Mouse (Mus musculus) urinary bladder, adult 18-20 months (tissue): ENCODE measurements around the gene Mis18bp1.
"Not testable (repeated sequence)": the region's sequence is repeated elsewhere in the genome, so short reads cannot be mapped to it uniquely, and the experiment has no call there.

Experiments
- DNase-seq, 2 experiments: peaks; one replicate each; pipeline ENCODE4 v3.0.0; 2022; ENCODE audit warnings: low spot score in 2 of 2, mixed read lengths in 2 of 2

The Mis18bp1 gene

DNA sequence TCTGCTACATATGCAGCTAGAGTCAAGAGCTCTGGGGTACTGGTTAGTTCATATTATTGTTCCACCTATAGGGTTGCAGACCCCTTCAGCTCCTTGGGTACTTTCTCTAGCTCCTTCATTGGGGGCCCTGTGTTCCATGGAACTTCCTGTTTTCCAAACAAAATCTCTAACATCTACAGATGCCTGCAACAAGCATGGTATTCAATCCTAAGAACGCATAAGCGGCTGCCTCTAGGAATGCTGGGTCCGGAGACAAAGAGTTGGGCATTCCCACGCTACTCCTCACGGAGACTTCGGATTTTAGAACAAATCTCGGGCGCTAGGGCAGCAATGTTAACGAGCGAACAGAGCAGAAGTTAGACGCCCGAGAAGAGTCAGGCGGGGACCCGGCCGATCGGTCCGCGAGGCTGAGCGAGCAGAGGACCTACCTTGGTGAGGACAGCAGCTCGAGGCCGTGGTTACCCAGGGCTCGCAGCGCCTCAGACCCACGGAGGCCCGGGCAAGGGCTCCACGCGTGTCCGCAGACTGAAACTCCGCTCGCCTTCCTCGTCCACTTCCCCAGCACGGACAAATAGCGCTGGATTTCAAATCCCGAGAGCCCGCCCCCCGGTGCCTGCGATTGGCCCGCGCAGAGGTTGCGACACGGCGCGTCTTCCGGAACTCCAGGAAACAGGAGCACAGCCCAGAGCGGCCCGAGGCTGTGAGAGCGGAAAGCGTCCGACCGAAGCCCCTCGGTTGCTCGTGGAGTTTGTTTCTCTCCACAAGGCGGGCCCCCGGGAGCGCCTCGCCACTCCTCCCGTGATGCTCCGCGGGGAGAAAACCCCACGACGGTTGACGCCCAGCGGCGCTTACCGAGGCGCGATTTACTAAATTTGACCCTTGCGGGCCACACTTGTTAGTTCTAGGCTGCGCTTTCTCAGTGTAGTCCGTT is at the start of gene Mis18bp1:
Gene Mis18bp1, minus strand, starts transcription at position 584 of the 931 bp plus-strand sequence.
- DNase-seq = peak; percentile 90 to 93

DNA sequence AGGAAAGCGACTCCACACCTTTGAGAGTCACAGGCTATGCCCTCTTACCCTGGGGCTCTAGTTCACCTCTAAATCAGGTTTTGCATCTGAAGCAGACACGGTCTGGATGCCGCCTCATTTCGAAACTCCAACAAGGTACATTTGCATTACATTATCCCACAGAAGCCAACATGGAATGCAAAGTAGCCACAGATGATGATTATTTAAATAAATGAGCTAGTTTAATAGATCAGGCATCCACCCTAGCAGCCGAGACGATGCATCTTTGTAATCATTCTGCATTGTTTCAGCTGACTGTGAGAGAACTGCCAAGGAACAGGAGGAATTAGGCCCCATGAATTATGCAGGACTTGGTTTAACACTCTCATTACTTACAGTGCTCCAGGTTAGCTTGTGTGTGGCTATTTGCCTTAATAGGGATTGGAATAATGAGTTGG is 44.0 kb upstream of the Mis18bp1 start:
- DNase-seq = no peak

DNA sequence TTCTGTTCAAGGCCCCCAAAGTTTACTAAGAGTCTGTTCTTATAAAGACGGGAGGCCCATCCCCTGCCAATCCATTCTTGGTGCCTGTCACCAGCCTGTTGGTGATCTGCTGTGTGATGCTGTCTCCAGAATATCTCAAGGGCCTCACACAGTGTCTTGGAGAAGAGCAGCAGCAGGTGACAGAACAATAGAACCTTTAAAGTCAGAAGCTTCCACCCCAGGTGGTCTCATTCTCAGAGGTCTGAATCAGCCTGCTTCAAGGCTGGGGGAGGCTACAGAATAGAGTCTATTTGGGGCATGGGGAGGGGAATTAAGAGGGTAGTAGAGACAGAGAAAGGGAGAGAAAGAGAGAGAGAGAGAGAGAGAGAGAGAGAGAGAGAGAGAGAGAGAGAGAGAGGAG is 34.0 kb upstream of the Mis18bp1 start:
- no peak for DNase-seq

DNA sequence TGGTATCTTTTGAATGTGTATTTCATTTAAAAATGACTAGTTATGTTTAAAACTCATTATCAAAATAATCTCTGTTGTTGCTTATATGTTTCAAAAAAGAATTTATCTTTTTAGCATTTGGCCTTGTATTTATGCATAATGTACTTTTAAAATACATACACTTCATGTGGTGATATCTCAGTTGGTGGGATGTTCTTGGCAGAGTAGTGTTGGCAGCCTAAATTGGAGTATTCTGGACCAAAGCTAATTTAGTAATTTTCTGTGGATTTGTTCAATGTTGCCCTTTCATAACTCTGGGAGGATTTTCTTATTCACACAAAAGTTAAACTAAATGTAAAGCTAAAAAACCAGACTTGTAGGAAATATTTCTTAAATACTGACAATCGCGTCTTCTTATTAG is 29.4 kb upstream of the Mis18bp1 start:
- DNase-seq = no peak

DNA sequence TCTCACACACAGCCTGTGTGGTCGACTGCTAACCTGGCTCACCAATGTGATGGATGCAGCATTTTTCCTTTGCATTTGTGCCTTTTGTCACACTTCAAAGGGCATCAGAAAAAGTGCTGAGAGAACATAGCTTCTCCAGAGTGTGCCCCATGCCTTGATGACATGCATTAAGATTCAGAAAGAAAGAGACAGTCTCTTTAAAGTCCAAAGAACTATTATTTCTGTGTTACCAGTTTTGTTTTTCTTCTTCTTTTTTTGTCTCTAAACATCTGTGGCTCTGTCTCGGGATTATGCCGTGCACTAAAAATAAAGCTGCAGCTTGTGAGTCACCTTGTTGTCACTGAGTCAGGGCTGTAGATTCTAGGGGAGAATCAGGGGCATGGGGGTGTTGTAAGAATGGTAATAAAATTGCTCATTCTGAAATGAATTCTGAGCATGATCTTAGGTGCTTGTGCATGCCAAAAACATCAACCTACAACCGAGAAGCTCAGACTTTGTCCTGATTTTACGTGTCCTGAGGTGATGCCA is 21.7 kb upstream of the Mis18bp1 start:
- DNase-seq = no peak

DNA sequence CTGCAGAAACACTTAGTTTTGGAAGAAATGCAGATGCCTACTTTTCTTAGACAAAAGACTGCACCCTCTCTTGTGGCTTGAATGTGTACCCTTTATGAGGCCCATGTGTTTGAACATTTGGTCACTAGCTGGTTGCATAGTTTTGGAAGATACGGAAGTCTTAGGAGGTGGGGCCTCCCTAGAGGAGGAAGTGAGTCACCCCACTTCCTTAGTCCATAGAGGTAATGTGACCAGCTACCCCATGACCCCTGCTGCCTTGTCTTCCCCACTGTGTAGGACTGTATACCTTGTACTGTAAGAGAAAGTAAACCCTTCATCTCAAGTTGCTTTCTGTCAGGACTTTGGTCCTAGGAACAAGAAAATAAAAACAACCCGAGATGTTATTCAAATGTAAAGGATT is 16.8 kb upstream of the Mis18bp1 start:
- no peak for DNase-seq

DNA sequence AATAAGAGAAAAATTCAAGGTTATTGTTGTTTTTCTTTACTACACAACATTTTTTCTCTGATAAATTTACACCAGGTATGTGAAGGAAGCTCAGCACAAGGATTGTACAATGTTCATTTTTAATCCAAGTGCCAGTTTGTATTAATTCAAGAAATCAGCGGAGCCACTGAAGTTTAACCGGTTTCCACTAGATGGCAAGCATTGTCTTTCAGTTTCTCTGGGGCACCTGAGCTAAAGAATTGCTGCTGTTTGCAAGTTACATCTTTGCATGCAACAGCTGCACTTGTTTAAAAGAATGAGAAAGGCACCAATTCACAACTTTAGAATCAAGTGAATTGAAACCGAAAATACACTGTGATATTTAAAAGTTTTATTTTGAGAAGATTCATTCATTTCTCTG is 15.0 kb upstream of the Mis18bp1 start:
- DNase-seq = no peak

DNA sequence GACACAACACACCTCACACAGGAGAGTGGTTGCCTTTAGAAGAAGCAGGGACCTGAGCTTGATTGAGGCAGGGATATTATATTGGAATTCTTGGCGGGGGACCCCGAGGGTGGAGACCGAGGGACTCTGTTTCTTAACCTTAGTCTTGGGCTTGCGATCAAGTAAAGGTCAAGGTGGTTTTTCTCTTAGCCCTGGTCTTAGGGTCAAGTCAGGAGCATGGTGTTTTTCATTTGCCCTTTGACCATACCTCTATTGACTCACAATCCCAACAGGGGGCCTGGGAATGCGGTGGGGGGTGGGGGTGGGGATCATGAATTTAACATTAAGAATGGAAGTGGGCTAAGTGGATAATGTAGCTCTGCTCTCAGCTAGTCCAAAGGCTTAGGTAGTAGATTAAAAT is 1.3 kb upstream of the Mis18bp1 start:
- no peak for DNase-seq

DNA sequence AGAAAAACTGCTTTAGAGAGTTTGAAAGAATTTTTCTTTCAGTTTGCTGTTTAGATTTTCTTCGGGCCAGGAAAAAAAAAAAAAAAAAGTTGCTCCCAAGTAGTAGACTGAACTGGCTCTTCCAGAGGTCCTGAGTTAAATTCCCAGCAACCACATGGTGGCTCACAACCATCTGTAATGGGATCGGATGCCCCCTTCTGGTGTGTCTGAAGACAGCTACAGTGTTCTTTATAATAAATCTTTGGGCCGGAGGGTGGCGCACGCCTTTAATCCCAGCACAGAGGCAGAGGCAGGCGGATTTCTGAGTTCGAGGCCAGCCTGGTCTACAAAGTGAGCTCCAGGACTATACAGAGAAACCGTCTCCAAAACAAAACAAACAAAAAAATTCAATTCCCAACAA is 555 bp upstream of the Mis18bp1 start:
- DNase-seq = peak; percentile 11 to 36

DNA sequence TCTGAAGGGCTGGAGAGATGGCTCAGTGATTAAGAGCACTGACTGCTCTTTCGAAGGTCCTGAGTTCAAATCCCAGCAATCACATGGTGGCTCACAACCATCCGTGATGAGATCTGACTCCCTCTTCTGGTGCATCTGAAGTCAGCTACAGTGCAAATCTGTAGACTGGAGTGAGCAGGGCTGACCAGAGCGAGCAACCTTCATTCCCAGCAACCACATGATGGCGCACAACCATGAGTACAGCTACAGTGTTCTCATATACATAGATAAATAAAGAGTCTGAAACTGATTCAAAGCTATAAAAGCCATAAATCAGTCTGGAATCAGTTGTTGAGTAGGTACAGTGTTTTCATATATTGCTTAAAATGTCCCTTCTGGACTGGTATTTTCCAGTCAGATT is 36.3 kb downstream of the Mis18bp1 start:
- DNase-seq = not testable (repeated sequence)

DNA sequence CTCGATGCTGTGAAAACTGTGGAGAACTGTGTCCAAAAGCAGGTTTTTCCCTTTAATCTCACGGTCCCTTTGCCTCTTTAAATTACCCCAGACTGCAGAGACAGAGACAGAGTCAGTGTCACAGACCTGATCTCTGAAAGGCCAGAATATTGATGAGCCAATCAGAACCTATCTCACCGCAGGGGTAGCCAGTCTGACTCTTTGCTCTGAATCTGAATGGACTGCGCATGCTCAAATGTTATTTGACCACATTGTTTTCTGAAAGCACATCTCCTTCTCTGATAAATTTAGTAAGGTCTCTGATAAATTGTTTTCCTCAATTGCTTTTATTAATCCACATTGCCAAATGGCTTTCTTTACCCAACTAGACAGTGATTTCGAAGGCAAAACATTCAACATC is 53.0 kb downstream of the Mis18bp1 start:
- DNase-seq = no peak

DNA sequence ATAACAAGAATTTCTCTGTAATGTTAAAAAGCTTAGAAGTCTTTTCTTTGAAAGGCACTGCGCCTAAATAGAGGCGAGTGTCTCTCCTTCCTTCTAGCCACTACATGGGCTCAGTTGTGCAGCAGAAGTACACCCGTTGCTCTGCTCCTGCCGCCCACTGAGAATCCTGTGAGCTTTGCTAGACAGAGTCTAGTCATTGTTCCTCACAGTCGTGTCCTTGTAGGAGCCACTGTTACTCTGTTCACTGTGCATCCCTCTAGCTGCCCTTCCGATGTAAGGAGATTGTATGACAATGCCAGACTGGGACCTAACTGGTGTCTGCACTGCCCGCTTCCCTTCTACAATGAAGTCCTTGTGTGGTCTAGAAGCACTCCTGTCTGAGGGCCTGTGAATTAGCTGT is 53.4 kb downstream of the Mis18bp1 start:
- no peak for DNase-seq

DNA sequence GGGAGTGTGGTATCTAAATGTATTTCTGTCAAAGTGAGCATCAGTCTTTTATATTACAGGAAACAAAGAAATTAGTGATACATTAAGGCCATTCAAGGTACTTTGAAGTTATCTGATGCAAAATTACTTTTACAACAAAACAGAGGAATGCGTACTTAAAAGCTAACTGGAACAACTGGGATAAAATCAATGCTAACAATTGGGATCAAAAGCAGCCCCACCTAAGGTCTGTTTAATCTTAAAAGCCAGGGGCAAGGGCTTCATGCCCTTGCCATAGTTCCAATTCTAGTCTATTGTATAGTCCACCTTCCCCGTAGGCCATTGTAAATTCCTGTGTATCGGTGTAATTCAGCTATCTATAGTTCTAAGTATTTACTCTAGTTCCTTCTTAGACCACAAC is 57.4 kb downstream of the Mis18bp1 start:
- DNase-seq = not testable (repeated sequence)

DNA sequence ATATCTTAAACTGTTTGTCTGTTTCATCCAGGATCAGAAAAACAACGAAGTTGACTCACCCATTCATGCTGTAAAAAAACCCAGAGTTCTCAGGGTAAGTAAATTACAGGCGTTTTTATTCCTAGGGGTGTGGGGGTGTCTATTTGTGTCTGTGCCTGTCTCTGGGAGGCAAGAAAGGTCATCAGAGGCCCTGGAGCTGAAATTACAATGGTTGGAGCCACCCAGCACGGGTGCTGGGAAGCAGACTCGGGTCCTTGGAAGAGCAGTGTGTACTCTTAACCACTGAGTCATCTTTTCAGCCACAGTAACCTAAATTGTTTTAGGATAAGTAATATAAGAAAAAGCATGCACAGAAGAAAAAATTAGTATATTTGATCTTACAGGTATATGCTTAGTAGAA is 58.5 kb downstream of the Mis18bp1 start:
- DNase-seq = no peak

DNA sequence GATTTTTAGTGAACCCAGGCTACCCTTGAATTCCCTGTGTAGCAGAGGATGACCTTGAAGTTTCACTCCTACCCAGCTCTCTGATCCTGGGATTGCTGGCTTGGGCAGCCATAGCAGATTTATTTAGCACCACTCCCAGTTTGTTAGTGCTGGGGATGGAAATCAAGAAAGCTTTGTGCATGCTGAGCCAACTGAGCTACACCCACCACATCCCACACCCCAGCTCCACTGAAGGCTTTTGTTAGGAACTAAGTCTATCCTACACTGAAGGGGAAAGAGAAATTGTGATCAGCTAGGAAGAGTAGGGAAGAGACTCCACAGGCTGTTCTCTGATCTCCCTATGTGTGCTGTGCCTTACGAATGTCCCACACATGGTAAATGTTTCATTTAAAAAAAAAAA is 59.6 kb downstream of the Mis18bp1 start:
- DNase-seq = no peak

DNA sequence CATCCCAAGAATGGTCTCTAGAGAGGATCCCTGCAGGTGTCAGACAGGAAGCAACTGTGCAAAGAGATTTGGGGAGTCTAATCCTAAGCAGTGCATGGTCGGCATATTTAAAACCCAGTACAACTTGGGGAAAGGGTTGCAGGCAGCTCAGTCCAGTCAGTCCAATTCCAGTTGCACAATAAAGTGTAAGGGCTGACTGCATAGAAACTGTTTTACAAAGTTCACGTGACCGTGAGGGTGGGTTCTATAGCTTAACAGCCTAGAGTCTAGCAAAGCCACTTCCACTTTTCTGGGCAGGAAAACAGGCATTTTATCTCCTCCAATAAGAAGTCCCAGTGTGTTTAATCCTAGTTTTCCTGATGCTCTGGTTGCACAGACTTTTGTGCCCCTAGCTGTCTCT is 60.9 kb downstream of the Mis18bp1 start:
- no peak for DNase-seq

DNA sequence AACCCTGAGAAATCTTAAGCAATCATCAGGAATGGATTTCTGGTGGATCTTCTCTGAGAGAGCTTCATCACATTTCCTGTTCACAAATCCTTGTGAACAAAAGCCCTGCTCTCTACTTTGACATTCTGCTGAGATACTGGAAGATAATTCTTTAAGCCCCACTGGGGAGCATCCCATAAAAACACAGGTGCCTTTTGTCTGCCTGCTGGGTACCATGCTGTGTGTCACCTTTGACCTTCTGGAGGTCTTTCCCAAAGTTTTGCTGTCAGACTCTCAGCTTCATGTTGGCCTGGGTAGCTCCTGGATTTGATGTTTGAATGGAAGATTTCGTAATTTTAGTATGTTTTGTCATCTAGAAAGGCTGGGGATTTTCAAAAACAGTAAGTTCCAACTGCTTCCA is 63.7 kb downstream of the Mis18bp1 start:
- DNase-seq = no peak
